Mouse (Mus musculus) lung, adult 2 months (tissue): Measurements from ENCODE around the gene Vtn. TPM values are rescaled to one million over a fixed set of nuclear protein-coding genes. Genes with fewer than 3 reads are reported as not detected.

ENCODE experiments used
- DNase-seq: peaks from one replicate; pipeline ENCODE4 v3.0.0; 2022
- H3K4me1 ChIP-seq: fragments of 200-500 bp; 2 replicates; pipeline ENCODE4 v1.6.1; 2011; ENCODE audit warnings: low read length; ENCODE audit not compliant: control insufficient read depth, insufficient read depth
- H3K4me3 ChIP-seq: fragments of 200-500 bp; replicated peaks from 2 replicates; pipeline ENCODE3; 2011; ENCODE audit warnings: low read depth, mild to moderate bottlenecking, control low read depth, low read length; ENCODE audit errors: extremely low read depth
- CTCF ChIP-seq: fragments of 200-500 bp; IDR thresholded peaks from 2 replicates; pipeline ENCODE4 v1.5.1; 2011; ENCODE audit warnings: mild to moderate bottlenecking, low read length, control low read depth; ENCODE audit not compliant: insufficient read depth
- POLR2A ChIP-seq: fragments of 200-500 bp; IDR thresholded peaks from 2 replicates; pipeline ENCODE4 v1.6.1; 2011; ENCODE audit warnings: low read depth, mild to moderate bottlenecking, control low read depth, low read length, borderline replicate concordance; ENCODE audit errors: extremely low read depth
- whole genome bisulfite sequencing: fragments of 180-500 bp; shearing (Covaris S2); methylation state at CpG from one replicate; pipeline ENCODE4 v1.1.7; 2018; 5-methylcytosine and 5-hydroxymethylcytosine counted together
- polyA plus RNA-seq: library from polyadenylated mRNA; depleted of rRNA; stranded (reverse); fragments of >200 nt; gene quantifications from 2 replicates; pipeline ENCODE4 v1.2.3, GENCODE M21; 2012; rRNA removed

Vtn gene
- polyA plus RNA-seq, 1 experiment = 30.8 TPM

GRCm38 (mm10) chr11:78545181-78545580 lies 46.3 kb downstream of the Vtn start:
- no peaks in the 10 kb centered on the region for H3K4me1 ChIP-seq
- 48% methylated on average over 8 of the region's 8 CpGs for WGBS
- H3K4me3 ChIP-seq = no peak overlapping the region
- TF ChIP-seq POLR2A (no peak), CTCF (no peak)
- no peak for DNase-seq

GRCm38 (mm10) chr11:78547718-78548460 lies 49.0 kb downstream of the Vtn start:
- WGBS = 65% methylated on average over 2 of the region's 2 CpGs
- no peaks in the 10 kb centered on the region for H3K4me1 ChIP-seq
- no peak for DNase-seq
- no peak overlapping the region for H3K4me3 ChIP-seq
- TF ChIP-seq CTCF = no peak
- TF ChIP-seq POLR2A = no peak

GRCm38 (mm10) chr11:78549491-78549987 lies 50.6 kb downstream of the Vtn start:
- 22% methylated on average over 5 of the region's 5 CpGs for WGBS
- H3K4me1 ChIP-seq = no peaks in the 10 kb centered on the region
- TF ChIP-seq POLR2A = no peak
- no peak for TF ChIP-seq CTCF
- peak overlapping the region; percentile 36 for H3K4me3 ChIP-seq
- no peak for DNase-seq

GRCm38 (mm10) chr11:78550168-78551058 lies 51.5 kb downstream of the Vtn start, which contains the start of gene Tmem97:
Gene Tmem97 (minus strand): TSS chr11:78550777.
- Histone ChIP-seq H3K4me1 (no peaks in the 10 kb centered on the region), H3K4me3 (peak within 1 kb of the TSS; percentile 87)
- TF ChIP-seq POLR2A = peak; percentile 80; the same call in 1 of the 2 replicates
- no peak for TF ChIP-seq CTCF
- WGBS = under 1% methylated on average over 60 of the region's 60 CpGs
- DNase-seq = peak; percentile 92

DNA sequence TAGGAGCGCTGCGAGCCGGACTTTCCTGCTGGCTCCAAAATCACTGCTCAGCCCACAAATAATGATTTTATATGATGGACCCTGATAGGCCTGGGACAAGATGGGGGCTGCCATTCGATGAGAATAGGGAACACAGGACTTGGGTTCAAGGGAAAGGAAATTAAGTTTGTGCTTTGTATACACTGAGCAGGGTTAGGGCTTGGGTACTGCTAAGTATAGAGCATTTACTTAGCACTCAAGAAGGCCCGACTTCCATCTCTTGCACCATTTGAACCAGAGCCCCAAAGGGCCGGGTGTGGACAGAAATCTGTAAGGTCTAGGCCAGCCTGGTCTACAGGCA lies 52.1 kb downstream of the Vtn start:
- no peaks in the 10 kb centered on the region for H3K4me1 ChIP-seq
- DNase-seq = no peak
- TF ChIP-seq POLR2A (no peak), CTCF (no peak)
- peak overlapping the region; percentile 40 for H3K4me3 ChIP-seq
- 30% methylated on average over 6 of the region's 6 CpGs for WGBS

Other genes with a start within 250 kb of the Vtn start
- gene 2610507B11Rik, start 237.3 kb upstream of the Vtn start, polyA plus RNA-seq = 53.9 and 65.4 TPM in 2 replicates
- 0.22 and 0.27 TPM in 2 replicates for gene BC030499, start 208.2 kb upstream of the Vtn start, polyA plus RNA-seq
- 1.4 and 1.6 TPM in 2 replicates for gene Spag5, start 197.6 kb upstream of the Vtn start, polyA plus RNA-seq
- 8.4 and 10.4 TPM in 2 replicates for gene Aldoc, start 176.1 kb upstream of the Vtn start, polyA plus RNA-seq
- gene Pigs, start 170.7 kb upstream of the Vtn start, polyA plus RNA-seq = 68.4 and 69.0 TPM in 2 replicates
- 55.4 and 64.1 TPM in 2 replicates for gene Unc119, start 155.6 kb upstream of the Vtn start, polyA plus RNA-seq
- gene Foxn1, start 112.5 kb upstream of the Vtn start, polyA plus RNA-seq = 0.62 TPM in 1 of 2 replicates, not detected in the other
- gene Slc13a2, start 76.9 kb upstream of the Vtn start, polyA plus RNA-seq = 1.5 and 1.9 TPM in 2 replicates
- gene Slc46a1, start 33.4 kb upstream of the Vtn start, polyA plus RNA-seq = 14.0 and 19.4 TPM in 2 replicates
- gene Sarm1, start 1.3 kb upstream of the Vtn start, polyA plus RNA-seq = 0.52 and 0.65 TPM in 2 replicates
- 0.11 TPM in 1 of 2 replicates, not detected in the other for gene Sebox, start 4.4 kb downstream of the Vtn start, polyA plus RNA-seq
- 9.5 and 12.5 TPM in 2 replicates for gene Tmem199, start 13.1 kb downstream of the Vtn start, polyA plus RNA-seq
- 39.6 and 50.4 TPM in 2 replicates for gene Poldip2, start 13.1 kb downstream of the Vtn start, polyA plus RNA-seq
- gene Tnfaip1, start 37.2 kb downstream of the Vtn start, polyA plus RNA-seq = 71.3 and 81.7 TPM in 2 replicates
- 75.1 and 76.0 TPM in 2 replicates for gene Ift20, start 37.3 kb downstream of the Vtn start, polyA plus RNA-seq
- 23.5 and 27.6 TPM in 2 replicates for gene Tmem97, start 51.7 kb downstream of the Vtn start, polyA plus RNA-seq
- gene Nlk, start 198.3 kb downstream of the Vtn start, polyA plus RNA-seq = 24.3 and 26.4 TPM in 2 replicates